Mouse (Mus musculus): Measurements from ENCODE around the gene Kcna2.

DNA sequence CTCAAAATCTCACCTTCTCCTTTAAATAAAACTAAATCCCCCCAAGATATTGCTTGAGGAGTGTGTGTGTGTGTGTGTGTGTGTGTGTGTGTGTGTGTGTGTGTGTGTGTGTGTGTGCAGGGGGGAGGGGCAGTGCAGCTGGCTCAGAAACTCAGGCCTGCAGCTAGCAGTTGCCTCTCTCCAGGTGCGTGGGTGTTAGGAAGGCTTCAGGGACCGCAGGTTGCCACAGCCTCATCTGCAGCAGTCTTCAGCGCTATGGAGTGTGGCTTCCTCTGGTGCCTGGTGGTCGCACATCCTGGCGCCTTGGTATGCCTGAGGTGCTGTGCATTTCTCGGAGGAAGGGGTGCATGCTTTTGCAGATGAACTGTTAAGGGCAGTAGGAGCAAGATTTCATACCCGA, 10.9 kb upstream of the Kcna2 start:
- TF ChIP-seq POLR2A (IDR thresholded peaks at IDR 0.05; ENCODE audit: insufficient read depth, low read depth, low read length) (no peak), CTCF (IDR thresholded peaks at IDR 0.05; ENCODE audit: insufficient read depth, low read depth, low read length) (no peak)

All from olfactory bulb, adult 2 months (tissue).